Mouse (Mus musculus): ENCODE results near the gene Gm20388.

GRCm38 (mm10) chr8:121559801-121560200, 1649.2 kb downstream of the Gm20388 start:
- TF ChIP-seq CTCF (IDR thresholded peaks at IDR 0.05; ENCODE audit: low read depth) (no peak), EP300 (IDR thresholded peaks at IDR 0.05; ENCODE audit: low read depth) (no peak)

All from liver, embryonic 14.5 days (tissue).